Mouse (Mus musculus): ENCODE measurements around the gene Exoc2.

Exoc2 gene

DNA sequence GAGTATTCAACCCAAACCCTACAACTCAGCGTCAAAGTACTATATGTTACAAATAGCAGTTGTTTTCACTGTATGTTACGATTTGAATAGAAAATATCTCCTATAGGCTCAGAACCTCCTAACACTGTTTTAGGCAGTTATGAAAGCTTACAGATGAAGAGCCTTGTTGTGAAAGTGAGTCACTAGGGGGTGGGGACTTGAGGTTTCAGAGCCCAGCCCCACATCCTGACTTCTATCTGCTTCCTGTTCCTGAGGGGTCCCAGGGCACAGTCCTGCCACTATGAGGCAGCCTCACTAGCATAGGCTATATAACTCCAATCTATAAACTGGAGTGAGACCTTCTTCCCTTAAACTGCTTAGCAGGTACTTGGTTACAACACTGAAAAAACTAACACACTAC lies 1.8 kb downstream of the Exoc2 start:
- no peak for DNase-seq (ENCODE audit: low spot score in 2 of 2)

DNA sequence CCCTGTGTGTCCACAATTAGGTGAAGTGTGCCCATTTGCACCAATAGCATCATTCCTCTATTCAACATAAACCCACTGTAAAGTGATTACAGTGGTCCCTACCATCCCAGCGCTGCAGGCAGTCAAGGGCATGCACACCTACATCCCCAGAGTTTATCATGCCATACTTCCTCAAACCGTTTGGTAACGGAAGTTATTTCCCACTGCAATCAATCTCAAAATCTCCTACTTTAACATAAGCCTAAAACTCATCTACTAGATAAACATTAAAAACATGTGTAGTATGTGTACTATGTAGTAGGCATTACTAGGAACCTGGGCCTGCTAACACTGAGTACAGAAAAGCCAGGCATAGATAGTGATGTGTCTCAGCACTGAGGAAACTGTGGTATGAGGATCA lies 2.8 kb downstream of the Exoc2 start:
- DNase-seq (ENCODE audit: low spot score in 2 of 2): no peak

DNA sequence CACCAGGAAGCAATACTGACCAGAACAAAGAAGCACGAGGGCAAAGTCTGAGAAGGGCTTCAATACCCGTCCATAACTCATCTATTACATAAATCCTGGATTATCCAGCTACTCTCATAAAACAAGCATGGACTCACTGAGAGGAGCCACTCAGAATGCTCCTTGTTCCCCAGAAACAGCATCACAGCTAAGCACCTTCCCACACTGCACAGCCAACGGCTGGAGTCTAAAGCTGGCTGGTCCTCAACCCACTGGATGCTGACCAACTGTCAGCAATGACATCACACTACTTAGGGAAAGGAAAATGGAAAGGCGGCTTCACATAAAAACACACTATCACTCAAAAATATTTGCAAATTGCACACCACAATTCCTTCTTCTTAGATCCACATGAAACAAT lies 5.6 kb downstream of the Exoc2 start:
- no peak for DNase-seq (ENCODE audit: low spot score in 2 of 2)

DNA sequence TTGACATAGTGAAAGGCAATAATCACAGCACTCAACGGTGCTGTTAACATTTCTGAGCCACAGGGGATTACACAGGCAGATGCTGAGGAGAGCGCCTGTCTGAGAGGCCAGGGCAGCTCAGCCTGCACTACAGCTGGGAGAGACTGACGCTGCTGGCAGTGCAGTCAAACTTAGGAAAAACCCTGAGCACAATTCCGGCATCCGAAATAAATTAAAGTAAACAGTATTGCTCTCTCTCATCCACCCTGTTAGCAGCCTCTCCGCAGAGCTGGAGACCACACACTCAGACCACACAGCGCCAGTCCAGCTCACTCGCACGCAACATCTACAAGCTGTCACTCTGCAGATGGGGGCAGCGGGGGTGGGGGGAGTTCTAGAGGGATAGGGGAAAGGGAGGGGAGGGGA lies 7.4 kb downstream of the Exoc2 start:
- no peak for DNase-seq (ENCODE audit: low spot score in 2 of 2)

DNA sequence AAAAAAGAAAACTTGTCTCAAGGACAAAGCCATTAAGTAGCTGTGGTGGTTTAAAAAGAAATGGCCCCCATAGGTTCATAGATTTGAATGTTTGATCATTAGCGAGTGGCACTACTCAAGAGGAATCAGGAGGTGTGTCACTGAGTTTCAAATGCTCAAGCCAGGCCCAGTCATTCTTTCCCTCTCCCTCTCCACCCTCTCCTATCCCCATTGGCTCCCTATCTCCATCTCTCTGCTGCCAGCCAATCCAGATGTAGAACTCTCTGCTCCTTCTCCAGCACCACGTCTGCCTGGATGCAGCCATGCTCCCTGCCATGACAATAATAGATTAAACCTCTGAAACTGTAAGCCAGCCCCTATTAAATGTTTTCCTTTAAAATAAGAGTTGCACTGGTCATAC lies 12.0 kb downstream of the Exoc2 start:
- no peak for DNase-seq (ENCODE audit: low spot score in 2 of 2)

DNA sequence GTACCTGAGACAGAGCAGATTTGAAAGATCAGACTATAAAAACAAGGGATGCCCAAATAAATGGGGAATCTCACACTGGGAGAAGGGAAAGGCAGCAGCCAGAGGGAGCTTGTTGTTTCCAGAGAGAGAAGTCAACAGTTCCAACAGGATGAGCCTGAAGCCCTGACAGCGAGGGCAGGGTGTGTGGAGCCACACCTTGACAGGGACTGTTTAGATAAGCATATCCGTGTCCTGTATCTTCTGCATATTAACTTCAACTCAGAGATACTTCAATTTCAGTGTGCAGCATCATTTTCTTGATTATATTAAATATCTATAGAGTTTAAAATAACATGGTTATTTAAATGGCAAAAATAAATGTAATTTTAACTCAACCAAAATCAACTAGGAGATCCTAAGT lies 13.2 kb downstream of the Exoc2 start:
- no peak for DNase-seq (ENCODE audit: low spot score in 2 of 2)

DNA sequence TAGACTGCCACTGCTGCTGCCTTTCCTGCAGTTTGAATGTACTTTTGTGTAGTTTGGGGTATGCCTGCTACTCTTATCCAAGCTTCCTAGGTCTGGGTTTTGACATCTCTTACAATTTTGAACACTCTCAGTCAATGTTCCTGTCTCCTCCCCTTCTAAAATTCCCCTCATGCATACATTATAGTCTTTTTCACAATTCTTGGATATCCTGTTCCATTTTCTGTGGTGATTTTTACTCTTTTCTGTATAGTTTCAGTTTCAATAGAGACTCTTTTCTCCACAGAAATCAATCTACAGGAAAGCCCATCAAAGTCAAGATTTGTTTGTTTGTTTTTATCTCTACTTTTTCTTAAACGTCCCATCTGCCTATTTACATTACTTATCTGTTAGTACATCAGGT lies 20.3 kb downstream of the Exoc2 start:
- DNase-seq (ENCODE audit: low spot score in 2 of 2): no peak

DNA sequence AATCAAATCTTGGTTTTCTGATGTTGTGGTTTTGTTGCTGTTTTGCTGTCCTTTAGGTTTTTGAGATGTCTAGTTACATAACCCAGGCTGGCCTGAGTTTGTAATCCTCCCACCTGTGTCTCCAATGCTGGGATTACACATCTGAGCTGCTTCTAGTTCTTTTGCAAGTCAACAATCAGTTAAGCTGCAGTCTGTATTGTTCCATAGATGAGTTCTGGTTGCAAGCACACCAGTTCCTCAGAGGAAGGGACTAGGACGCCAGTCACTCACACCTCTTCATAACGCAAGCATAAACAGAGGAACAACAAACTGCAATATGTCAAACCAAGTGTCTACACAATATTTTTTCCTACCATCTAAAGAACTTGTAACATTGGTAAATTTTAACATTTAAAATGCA lies 21.8 kb downstream of the Exoc2 start:
- no peak for DNase-seq (ENCODE audit: low spot score in 2 of 2)

DNA sequence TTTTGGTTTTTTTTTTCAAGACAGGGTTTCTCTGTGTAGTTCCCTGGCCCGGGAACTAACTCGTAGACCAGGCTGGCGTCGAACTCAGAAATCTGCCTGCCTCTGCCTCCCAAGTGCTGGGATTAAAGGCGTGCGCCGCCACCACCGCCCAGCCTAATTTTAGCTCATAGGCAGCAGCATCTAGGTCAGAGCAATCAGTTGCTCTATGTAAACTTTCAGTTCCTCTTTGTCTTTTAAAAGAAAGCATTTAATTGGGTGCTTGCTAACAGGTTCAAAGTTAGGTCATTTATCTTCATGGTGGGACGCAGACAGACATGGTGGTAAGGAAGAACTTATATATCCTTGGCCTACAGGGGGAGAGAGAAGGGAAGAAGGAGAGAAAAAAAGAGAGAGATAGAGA lies 24.7 kb downstream of the Exoc2 start:
- DNase-seq (ENCODE audit: low spot score in 2 of 2): peak in 1 of 2 experiments; percentile 7

DNA sequence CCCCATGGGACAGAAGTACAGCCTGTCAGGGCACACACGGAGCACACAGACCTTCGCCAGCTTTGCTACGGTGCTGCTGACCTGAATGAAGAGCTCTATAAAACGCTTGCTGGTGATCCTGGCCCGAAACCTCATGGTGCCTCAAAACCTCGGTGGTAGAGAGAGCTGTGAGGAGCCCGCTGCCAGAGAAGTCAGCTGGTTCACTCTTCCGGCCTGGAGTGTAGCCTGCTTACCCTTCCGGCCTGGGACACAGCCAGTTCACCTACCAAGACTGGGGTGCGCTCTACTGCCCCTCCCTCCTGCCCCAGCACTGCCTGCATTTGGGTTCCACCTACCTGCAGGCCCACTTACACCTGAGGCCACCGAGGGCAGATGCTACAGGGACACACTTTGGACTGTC lies 26.4 kb downstream of the Exoc2 start, which contains the start of gene Hus1b:
Gene Hus1b, minus strand, starts transcription at position 220 of the 400 bp plus-strand sequence.
- DNase-seq (ENCODE audit: low spot score in 2 of 2): peak in 1 of 2 experiments; percentile 19

DNA sequence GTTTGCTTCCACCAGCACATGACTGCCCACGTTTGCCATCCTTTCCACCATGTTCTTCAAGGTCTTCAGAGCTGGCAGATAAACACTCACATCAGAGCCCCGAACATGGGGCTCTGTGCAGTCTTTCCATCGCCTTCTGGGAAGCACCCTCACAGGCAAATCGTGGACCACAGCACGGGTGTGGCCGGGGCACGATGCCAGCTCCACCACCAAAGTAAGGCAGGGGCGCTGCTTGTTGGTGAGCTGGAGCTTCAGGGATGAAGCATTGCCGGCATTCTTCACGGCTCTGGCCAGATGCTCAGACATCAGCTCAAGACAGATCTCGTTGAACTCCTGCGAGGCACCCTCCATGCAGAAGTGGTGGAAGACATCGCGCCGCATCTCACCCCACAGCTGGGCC lies 26.8 kb downstream of the Exoc2 start:
- DNase-seq (ENCODE audit: low spot score in 2 of 2): no peak

DNA sequence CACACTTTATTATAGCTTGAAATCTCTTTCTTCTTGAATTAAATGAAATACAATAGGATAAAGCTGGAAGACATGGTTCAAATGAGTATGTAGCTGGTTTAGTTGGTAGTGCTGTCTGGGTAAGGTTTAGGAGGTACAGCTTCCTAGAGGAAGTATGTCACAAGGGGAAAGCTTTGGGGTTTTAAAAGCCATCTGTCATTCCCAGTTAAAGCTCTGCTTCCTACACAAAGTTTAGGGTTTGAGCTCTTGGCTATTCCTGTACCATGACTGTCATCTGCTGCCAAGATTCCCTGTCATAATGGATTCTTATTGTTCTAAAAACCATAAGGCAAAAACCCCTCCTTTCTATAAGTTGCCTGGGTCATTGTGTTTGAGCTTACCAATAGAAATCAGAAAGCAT lies 28.1 kb downstream of the Exoc2 start:
- peak in 1 of 2 experiments; percentile 4 for DNase-seq (ENCODE audit: low spot score in 2 of 2)

DNA sequence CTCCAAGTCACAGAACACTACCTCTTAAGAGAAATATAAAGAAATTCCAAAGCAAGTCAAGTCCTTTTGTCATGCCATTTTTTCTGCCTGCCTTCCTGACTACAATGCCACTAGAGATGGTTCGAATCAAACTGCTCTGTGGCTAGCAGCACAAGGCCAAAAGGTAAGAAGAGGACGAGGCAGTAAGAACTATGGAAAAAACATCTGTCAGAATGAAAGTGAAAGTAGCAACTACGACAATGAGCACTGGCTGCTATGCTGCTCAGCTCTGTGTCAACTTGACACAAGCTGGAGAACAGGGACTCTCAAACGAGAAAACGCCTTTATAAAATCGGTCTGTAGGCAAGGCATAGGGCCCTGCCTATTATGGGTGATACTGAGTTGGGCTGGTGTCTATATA lies 40.9 kb downstream of the Exoc2 start:
- DNase-seq (ENCODE audit: low spot score in 2 of 2): no peak

DNA sequence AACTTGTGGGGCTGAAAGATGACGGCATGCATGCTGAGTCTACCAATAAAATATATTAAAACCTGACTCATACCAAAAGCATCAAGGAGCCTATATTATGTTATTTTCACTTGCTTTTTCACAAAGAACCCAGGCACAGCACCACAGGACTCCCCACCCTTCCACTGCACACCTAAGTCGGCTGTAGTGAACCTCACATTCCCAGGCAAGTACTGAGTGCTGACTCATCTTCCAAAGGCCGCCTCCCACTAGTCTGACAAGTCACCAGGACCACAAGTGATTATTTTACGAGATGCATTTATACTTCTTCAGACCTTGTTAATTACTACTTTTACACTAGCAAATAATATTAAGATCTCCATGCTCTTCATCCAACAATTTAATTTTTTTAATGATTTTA lies 42.3 kb downstream of the Exoc2 start:
- DNase-seq (ENCODE audit: low spot score in 2 of 2): no peak

DNA sequence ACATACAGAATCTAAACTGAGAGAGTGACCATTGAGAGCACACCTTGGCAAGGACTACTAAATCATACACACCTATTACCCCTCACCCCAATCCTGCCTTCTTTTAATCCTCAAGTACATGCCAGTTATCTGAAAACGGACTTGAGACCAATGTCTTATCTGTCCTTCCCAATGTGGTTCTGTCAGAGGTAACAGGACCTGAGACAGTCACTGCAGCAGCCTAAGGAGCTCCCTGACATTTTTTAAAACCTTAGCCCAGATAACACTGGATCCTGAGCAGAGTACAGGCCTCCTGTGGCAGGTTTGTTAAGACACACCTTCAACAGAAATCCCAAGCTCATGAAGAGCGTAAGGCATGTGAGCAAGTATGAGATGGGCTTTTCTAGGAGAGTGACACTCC lies 44.8 kb downstream of the Exoc2 start:
- DNase-seq (ENCODE audit: low spot score in 2 of 2): no peak

DNA sequence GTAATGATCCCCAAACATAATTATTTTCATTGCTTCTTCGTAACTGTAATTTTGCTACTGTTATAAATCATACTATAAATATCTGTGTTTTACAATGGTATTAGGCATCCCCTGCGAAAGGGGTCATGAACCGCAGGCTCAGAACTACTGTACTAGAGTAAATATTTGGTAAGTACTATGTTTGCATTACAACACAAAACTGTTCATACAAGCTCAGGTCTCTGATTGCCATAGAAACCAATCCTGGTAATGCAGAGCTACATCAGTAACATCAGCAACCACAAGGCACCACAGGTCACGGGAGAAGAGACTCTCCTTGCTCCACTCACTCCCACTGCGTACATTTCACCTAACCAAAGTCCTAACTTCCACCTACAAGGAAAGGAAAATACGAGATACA lies 49.6 kb downstream of the Exoc2 start:
- DNase-seq (ENCODE audit: low spot score in 2 of 2): no peak

DNA sequence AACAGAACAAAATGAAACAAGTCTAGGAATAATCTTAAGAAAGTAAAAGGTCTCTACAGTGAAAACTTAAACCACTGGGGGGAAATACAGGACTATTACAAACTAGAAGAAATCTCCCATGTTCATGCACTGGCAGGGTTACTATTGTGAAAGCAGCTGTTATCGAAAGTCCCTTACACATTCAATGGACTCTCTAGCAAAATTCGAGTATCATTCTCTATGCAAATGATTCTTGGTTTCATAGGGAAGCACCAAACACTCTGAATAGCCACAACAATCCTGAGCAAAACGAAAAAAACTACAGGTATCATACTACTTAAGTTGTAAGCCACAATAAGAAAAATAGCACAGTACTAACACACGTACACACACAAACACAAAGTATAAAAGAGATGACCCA lies 52.0 kb downstream of the Exoc2 start:
- no peak for DNase-seq (ENCODE audit: low spot score in 2 of 2)

DNA sequence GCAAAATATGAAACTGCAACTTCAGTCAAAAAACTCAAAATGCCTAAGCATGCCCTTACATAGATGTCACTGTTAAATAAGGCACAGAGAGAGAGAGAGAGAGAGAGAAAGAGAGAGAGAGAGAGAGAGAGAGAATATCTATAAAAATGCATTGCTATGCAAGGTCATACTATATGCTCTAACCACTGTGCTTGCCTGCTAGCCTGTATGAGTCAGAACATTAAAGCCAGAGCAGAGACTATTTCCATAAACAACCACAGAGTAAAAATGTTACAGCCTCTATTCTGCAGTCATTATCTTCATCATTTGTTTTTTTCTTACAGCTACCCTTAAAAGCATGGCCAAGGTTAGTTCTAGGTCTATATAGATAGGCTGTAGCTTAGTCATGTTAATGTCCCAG lies 60.1 kb downstream of the Exoc2 start:
- DNase-seq (ENCODE audit: low spot score in 2 of 2): no peak

DNA sequence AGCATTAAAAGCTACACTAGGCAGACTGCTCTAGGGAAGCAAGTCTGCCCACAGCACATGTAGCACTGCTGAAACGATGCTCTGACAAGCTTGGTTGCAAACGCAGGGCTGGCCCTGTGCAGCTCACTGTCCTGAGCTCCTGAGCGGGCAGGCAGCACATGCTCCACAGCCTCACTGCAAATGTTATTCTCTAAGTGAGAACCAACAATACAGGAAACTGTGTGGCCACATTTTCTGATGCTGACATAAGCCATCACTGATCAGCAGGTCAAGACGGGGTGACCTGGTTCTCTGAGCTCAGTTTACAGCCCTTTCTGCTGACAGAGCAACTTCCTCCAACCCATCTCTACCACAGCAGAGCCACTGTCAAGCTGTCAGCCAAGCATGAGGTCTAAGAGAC lies 60.9 kb downstream of the Exoc2 start:
- DNase-seq (ENCODE audit: low spot score in 2 of 2): no peak

DNA sequence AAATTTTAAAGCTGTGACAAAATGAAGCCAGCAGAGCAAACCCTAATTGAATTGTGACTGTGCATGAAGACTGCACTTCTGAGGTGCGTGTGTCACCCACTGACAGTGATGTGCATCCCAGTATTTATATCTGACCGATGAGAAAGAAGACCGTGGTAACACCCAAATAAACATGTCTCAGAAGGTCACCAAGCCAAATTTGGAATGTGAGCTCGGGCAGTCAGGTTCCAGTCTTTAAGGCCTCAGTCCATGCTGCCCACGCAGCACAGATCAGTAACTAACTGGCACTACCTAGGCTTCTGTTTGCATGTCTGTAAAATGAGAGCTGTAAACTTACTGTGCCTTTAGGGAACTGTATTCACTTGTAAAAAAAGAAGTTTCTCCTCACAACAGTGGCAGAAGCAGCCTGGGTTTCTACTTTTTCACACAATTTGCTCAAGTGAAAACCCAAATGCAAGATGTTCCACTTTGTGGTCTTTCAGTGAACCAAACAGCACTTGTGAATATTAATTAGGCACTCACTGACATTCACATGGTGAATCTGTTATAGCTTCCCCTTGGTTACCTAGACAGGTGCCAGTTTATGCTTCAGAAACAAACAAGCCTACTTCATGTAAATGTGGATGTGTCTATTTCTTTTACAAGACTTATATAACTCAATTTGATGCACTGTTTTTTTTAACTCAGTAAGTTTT lies 61.8 kb downstream of the Exoc2 start:
- DNase-seq (ENCODE audit: low spot score in 2 of 2): no peak

DNA sequence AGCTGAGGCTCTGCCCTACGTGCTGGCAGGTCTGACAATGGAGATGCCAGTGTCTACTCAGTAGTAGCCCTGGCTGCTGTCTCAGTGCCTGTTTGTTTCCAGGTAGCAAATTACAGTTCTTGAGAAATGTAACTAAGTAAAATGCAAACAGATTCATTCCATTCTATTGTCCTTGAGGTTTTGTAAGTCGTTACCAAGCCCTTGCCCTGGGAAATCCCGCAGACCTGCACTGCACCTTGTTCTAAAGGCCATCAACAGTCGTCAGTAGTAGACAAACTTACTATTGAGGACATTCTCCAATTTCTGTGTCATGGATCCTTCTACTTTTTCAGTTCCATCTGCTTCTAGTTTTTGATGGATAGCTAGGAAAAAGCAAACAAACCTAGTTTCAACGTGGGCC lies 63.0 kb downstream of the Exoc2 start:
- no peak for DNase-seq (ENCODE audit: low spot score in 2 of 2)

DNA sequence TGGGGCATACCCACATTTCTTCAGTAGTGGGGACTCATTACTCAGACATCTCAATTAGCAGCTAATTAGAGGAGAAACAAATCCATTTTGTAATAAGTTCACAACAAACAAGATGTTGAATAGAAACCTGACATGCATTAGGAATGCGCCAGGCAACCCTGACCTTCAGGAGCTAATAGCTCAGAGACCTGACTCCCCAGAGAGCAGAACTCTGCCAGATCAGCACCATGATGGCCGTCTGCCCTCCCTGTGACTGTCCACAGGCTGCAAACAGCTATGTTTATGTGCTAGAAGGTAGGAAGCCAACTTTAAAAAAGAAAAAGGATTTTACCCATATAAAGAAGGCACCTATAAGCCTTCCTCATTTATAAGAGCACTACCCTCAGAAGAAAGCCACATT lies 71.6 kb downstream of the Exoc2 start:
- DNase-seq (ENCODE audit: low spot score in 2 of 2): no peak

DNA sequence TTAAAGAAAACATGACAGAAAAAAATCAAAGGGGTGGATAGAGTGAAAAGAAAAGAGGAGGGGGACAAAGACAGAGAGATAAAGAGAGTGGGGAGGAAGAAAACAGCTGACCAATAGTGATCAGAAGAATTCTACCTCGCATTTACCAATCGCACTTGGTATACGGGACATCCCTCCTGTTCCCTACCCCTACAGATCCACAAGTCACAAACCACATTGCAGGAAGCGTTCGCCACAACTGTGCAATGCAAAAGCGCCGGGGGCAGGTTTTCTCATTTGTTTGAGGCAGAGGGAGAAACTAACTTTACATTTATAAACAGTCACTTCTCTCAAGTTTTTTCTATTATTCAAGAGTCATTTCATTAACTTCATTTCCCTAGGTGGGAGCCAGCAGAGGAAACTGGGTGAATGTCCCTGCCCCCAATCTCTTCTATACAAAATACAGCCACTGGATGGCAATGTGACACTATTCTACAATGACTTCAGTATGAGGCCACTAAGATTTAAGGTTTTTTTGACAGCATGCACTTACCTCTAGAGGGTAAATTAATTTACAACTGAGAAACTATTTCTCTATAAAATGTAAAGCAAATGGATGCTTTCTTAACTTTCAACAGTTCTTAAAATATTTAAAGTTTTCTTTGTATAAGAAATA lies 72.4 kb downstream of the Exoc2 start:
- no peak for DNase-seq (ENCODE audit: low spot score in 2 of 2)
